Comparison of ENCODE assay signal across 10 mouse cellular contexts in the genomic region with DNA sequence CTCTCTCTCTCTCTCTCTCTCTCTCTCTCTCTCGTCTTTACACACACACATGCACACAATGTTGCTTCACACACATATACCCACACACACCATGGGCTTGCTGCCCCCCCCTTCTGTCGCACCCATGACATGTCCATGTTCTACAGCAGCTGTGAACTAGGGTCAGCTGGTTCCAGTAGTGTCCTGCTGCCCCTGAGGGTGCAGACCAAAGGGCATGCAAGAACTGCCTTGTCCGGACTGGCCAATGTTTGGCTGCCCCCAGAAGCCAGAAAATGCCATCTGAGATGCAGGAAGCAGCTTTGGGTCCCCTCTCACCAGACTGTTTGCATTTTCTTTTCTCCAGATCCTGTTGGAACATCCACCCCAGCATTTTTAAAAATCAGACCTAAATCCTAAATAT. TPM values are rescaled to one million over a fixed set of nuclear protein-coding genes. Genes with fewer than 3 reads are reported as not detected.
A peak's percentile ranks its signal among the peaks of the same experiment; 100 is the strongest.
DNase-seq lines count a peak whose midpoint lies in the region; ATAC-seq and TF ChIP-seq lines count a peak whose summit lies in the region.
"Had no signal": no experiment of that assay in that cellular context is flagged by ENCODE, and none has a peak within 500 bp of the region (broad histone marks: within the 10 kb centered on the region; RNA-seq: fewer than 3 reads in every experiment).

No protein-coding gene starts in this region.

- 2% methylated on average over 3 of the region's 3 CpGs for WGBS in hindbrain, embryonic 13.5 days
- under 1% methylated on average over 3 of the region's 3 CpGs for WGBS in hindbrain, embryonic 10.5 days
- 3% methylated on average over 3 of the region's 3 CpGs for WGBS in neural tube, embryonic 13.5 days
- 5% methylated on average over 2 of the region's 3 CpGs for WGBS in hindbrain, embryonic 14.5 days
- WGBS in stomach, postnatal 0 days, result 35% methylated on average over 3 of the region's 3 CpGs

- peaks cover 94% of the 10 kb centered on the region for H3K27me3 ChIP-seq in hindbrain, embryonic 13.5 days
- peaks cover 100% of the 10 kb centered on the region for H3K27me3 ChIP-seq in hindbrain, embryonic 10.5 days (ENCODE audit: insufficient read depth, poor library complexity, severe bottlenecking)
- peaks cover 90% of the 10 kb centered on the region for H3K27me3 ChIP-seq in neural tube, embryonic 13.5 days
- peaks cover 85% of the 10 kb centered on the region for H3K27me3 ChIP-seq in hindbrain, embryonic 14.5 days (ENCODE audit: control insufficient read depth, insufficient read depth, low read length)
- H3K27me3 ChIP-seq in stomach, postnatal 0 days (ENCODE audit: control insufficient read depth, insufficient read depth, low read length), result no peaks in the 10 kb centered on the region

- TF ChIP-seq EP300 in stomach, postnatal 0 days (optimal IDR thresholded peaks at IDR 0.05), result no peak

- TF ChIP-seq CTCF in stomach, postnatal 0 days (IDR thresholded peaks at IDR 0.05; ENCODE audit: low read depth), result no peak

- peak overlapping the region; percentile 36 for H3K4me3 ChIP-seq in hindbrain, embryonic 13.5 days
- H3K4me3 ChIP-seq in hindbrain, embryonic 10.5 days, result no peak overlapping the region
- H3K4me3 ChIP-seq in neural tube, embryonic 13.5 days, result peak overlapping the region; percentile 31
- H3K4me3 ChIP-seq in hindbrain, embryonic 14.5 days (replicated peaks; ENCODE audit: low read length), result peak overlapping the region; percentile 27
- no peak overlapping the region for H3K4me3 ChIP-seq in stomach, postnatal 0 days (ENCODE audit: low read depth, low read length)

- no peak for ATAC-seq in hindbrain, embryonic 13.5 days (ENCODE audit: low FRiP score)
- no peak for ATAC-seq in neural tube, embryonic 13.5 days (ENCODE audit: low read depth)
- no peak for ATAC-seq in hindbrain, embryonic 14.5 days (ENCODE audit: low FRiP score)
- ATAC-seq in stomach, postnatal 0 days (ENCODE audit: low FRiP score, low TSS enrichment), result no peak

- DNase-seq in hindbrain, embryonic 10.5 days (ENCODE audit: low spot score), result no peak
- no peak for DNase-seq in neural tube, embryonic 10.5 days (ENCODE audit: extremely low spot score, low spot score)
- no peak for DNase-seq in hindbrain, embryonic 14.5 days (ENCODE audit: low spot score)
- no peak for DNase-seq in stomach, postnatal 0 days (ENCODE audit: low spot score)
- no peak for DNase-seq in adrenal gland, postnatal 10 days

- H3K27ac ChIP-seq in hindbrain, embryonic 13.5 days, result peak overlapping the region; percentile 58
- H3K27ac ChIP-seq in hindbrain, embryonic 10.5 days, result no peak overlapping the region
- no peak overlapping the region for H3K27ac ChIP-seq in neural tube, embryonic 13.5 days (replicated peaks)
- H3K27ac ChIP-seq in hindbrain, embryonic 14.5 days, result peak overlapping the region; percentile 85; the same call in 1 of the 2 replicates
- no peak overlapping the region for H3K27ac ChIP-seq in stomach, postnatal 0 days (replicated peaks)
- H3K27ac ChIP-seq: heart, embryonic 10.5 days; midbrain, embryonic 12.5 days had no signal

- peak overlapping the region; percentile 39; the same call in 1 of the 2 replicates for H3K9ac ChIP-seq in hindbrain, embryonic 13.5 days
- H3K9ac ChIP-seq in neural tube, embryonic 13.5 days, result peak overlapping the region; percentile 66
- H3K9ac ChIP-seq in hindbrain, embryonic 14.5 days, result peak overlapping the region; percentile 53
- no peak overlapping the region for H3K9ac ChIP-seq in stomach, postnatal 0 days (ENCODE audit: low read length)
- H3K9ac ChIP-seq: midbrain, embryonic 12.5 days had no signal

- H3K36me3 ChIP-seq in hindbrain, embryonic 13.5 days, result no peaks in the 10 kb centered on the region
- H3K36me3 ChIP-seq in hindbrain, embryonic 10.5 days, result no peaks in the 10 kb centered on the region
- no peaks in the 10 kb centered on the region for H3K36me3 ChIP-seq in neural tube, embryonic 13.5 days
- no peaks in the 10 kb centered on the region for H3K36me3 ChIP-seq in hindbrain, embryonic 14.5 days (replicated peaks; ENCODE audit: control insufficient read depth, insufficient read depth)
- peaks cover 10% of the 10 kb centered on the region; the same call in 1 of the 2 replicates for H3K36me3 ChIP-seq in stomach, postnatal 0 days (ENCODE audit: control insufficient read depth, insufficient read depth, low read length)
- H3K36me3 ChIP-seq: heart, embryonic 10.5 days; midbrain, embryonic 12.5 days had no signal

- H3K9me3 ChIP-seq in hindbrain, embryonic 13.5 days, result no peaks in the 10 kb centered on the region
- no peaks in the 10 kb centered on the region for H3K9me3 ChIP-seq in hindbrain, embryonic 10.5 days
- no peaks in the 10 kb centered on the region for H3K9me3 ChIP-seq in neural tube, embryonic 13.5 days
- no peaks in the 10 kb centered on the region for H3K9me3 ChIP-seq in hindbrain, embryonic 14.5 days (ENCODE audit: control insufficient read depth, low read length)
- no peaks in the 10 kb centered on the region for H3K9me3 ChIP-seq in stomach, postnatal 0 days (ENCODE audit: control insufficient read depth, low read length)
- H3K9me3 ChIP-seq: heart, embryonic 10.5 days; midbrain, embryonic 12.5 days had no signal

- H3K4me2 ChIP-seq in hindbrain, embryonic 13.5 days, result peak overlapping the region; percentile 49
- peak overlapping the region; percentile 55 for H3K4me2 ChIP-seq in neural tube, embryonic 13.5 days
- H3K4me2 ChIP-seq in hindbrain, embryonic 14.5 days (replicated peaks), result peak overlapping the region; percentile 48
- peak overlapping the region; percentile 55 for H3K4me2 ChIP-seq in stomach, postnatal 0 days (replicated peaks; ENCODE audit: low read depth)

- peaks cover 50% of the 10 kb centered on the region for H3K4me1 ChIP-seq in hindbrain, embryonic 13.5 days (replicated peaks)
- peaks cover 26% of the 10 kb centered on the region for H3K4me1 ChIP-seq in hindbrain, embryonic 10.5 days (replicated peaks)
- H3K4me1 ChIP-seq in neural tube, embryonic 13.5 days (replicated peaks), result peaks cover 69% of the 10 kb centered on the region
- peaks cover 19% of the 10 kb centered on the region for H3K4me1 ChIP-seq in hindbrain, embryonic 14.5 days (replicated peaks; ENCODE audit: control insufficient read depth, insufficient read depth, low read length)
- peaks cover 20% of the 10 kb centered on the region for H3K4me1 ChIP-seq in stomach, postnatal 0 days (replicated peaks; ENCODE audit: control insufficient read depth, insufficient read depth)

RNA-seq across cellular contexts. Expression of gene Nfix, which starts 27.5 kb away (rescaled TPM):
- 35.3 and 44.1 TPM in 2 replicates for polyA plus RNA-seq in hindbrain, embryonic 13.5 days (2015; fragmentation: Nextera tagmentation; extraction: Ambion mirVana)
- polyA plus RNA-seq in hindbrain, embryonic 10.5 days (2016; fragmentation: Nextera tagmentation; extraction: Ambion mirVana), result 0.07 and 0.29 TPM in 2 replicates
- 28.7 and 34.4 TPM in 2 replicates for polyA plus RNA-seq in neural tube, embryonic 13.5 days (2015; fragmentation: Nextera tagmentation; extraction: Ambion mirVana)
- polyA plus RNA-seq in hindbrain, embryonic 14.5 days (2014; fragmentation: Nextera tagmentation; extraction: Ambion mirVana), result 78.8 and 82.4 TPM in 2 replicates
- 36.5 and 36.6 TPM in 2 replicates for polyA plus RNA-seq in stomach, postnatal 0 days (2015; fragmentation: Nextera tagmentation; extraction: Ambion mirVana)
- total RNA-seq in adrenal gland, postnatal 10 days (2021), result 100 to 1,000 TPM; 145 to 200 TPM

RNA-seq across cellular contexts. Expression of gene G430095P16Rik, which starts 49.8 kb away (rescaled TPM):
- polyA plus RNA-seq in hindbrain, embryonic 13.5 days (2015; fragmentation: Nextera tagmentation; extraction: Ambion mirVana), result 1.0 and 2.3 TPM in 2 replicates
- polyA plus RNA-seq in hindbrain, embryonic 10.5 days (2016; fragmentation: Nextera tagmentation; extraction: Ambion mirVana), result 0.54 and 1.9 TPM in 2 replicates
- 1.4 and 2.2 TPM in 2 replicates for polyA plus RNA-seq in neural tube, embryonic 13.5 days (2015; fragmentation: Nextera tagmentation; extraction: Ambion mirVana)
- 0.55 and 0.71 TPM in 2 replicates for polyA plus RNA-seq in hindbrain, embryonic 14.5 days (2014; fragmentation: Nextera tagmentation; extraction: Ambion mirVana)
- 1.7 and 2.0 TPM in 2 replicates for polyA plus RNA-seq in stomach, postnatal 0 days (2015; fragmentation: Nextera tagmentation; extraction: Ambion mirVana)
- total RNA-seq in adrenal gland, postnatal 10 days (2021), result under 1 TPM; 0.51 to 0.88 TPM
- total RNA-seq: layer of hippocampus, postnatal 25 days had no signal

RNA-seq across cellular contexts. Expression of gene Dand5, which starts 50.0 kb away (rescaled TPM):
- polyA plus RNA-seq in hindbrain, embryonic 13.5 days (2015; fragmentation: Nextera tagmentation; extraction: Ambion mirVana), result 10.8 and 11.5 TPM in 2 replicates
- 3.8 and 5.5 TPM in 2 replicates for polyA plus RNA-seq in hindbrain, embryonic 10.5 days (2016; fragmentation: Nextera tagmentation; extraction: Ambion mirVana)
- polyA plus RNA-seq in neural tube, embryonic 13.5 days (2015; fragmentation: Nextera tagmentation; extraction: Ambion mirVana), result 12.3 and 12.8 TPM in 2 replicates
- 13.5 and 14.6 TPM in 2 replicates for polyA plus RNA-seq in hindbrain, embryonic 14.5 days (2014; fragmentation: Nextera tagmentation; extraction: Ambion mirVana)
- 3.3 TPM in 2 replicates for polyA plus RNA-seq in stomach, postnatal 0 days (2015; fragmentation: Nextera tagmentation; extraction: Ambion mirVana)
- total RNA-seq in adrenal gland, postnatal 10 days (2021), result 1 to 10 TPM; 5.0 to 6.9 TPM

RNA-seq across cellular contexts. Expression of gene Gadd45gip1, which starts 58.7 kb away (rescaled TPM):
- 37.3 and 37.8 TPM in 2 replicates for polyA plus RNA-seq in hindbrain, embryonic 13.5 days (2015; fragmentation: Nextera tagmentation; extraction: Ambion mirVana)
- 43.7 and 45.8 TPM in 2 replicates for polyA plus RNA-seq in hindbrain, embryonic 10.5 days (2016; fragmentation: Nextera tagmentation; extraction: Ambion mirVana)
- 35.1 and 39.8 TPM in 2 replicates for polyA plus RNA-seq in neural tube, embryonic 13.5 days (2015; fragmentation: Nextera tagmentation; extraction: Ambion mirVana)
- 35.0 and 37.4 TPM in 2 replicates for polyA plus RNA-seq in hindbrain, embryonic 14.5 days (2014; fragmentation: Nextera tagmentation; extraction: Ambion mirVana)
- 38.5 and 39.3 TPM in 2 replicates for polyA plus RNA-seq in stomach, postnatal 0 days (2015; fragmentation: Nextera tagmentation; extraction: Ambion mirVana)
- total RNA-seq in adrenal gland, postnatal 10 days (2021), result 10 to 100 TPM; 39.2 to 40.0 TPM

Comparison
In these comparisons a context has a peak if more than half of its experiments do, and no peak if none do; other contexts are left out.
1. H3K27ac ChIP-seq: peak in hindbrain, embryonic 13.5 days (single experiment) and hindbrain, embryonic 14.5 days (single experiment); none in hindbrain, embryonic 10.5 days (single experiment), neural tube, embryonic 13.5 days (single experiment) and stomach, postnatal 0 days (single experiment).
2. H3K4me3 ChIP-seq: peak in hindbrain, embryonic 13.5 days (single experiment), neural tube, embryonic 13.5 days (single experiment) and hindbrain, embryonic 14.5 days (single experiment); none in hindbrain, embryonic 10.5 days (single experiment) and stomach, postnatal 0 days (single experiment).
3. RNA of gene Nfix, which starts 27.5 kb away (polyA plus RNA-seq): 78.8 to 82.4 TPM in hindbrain, embryonic 14.5 days, 35.3 to 44.1 TPM in hindbrain, embryonic 13.5 days, 36.5 to 36.6 TPM in stomach, postnatal 0 days and 28.7 to 34.4 TPM in neural tube, embryonic 13.5 days; 0.07 to 0.29 TPM in hindbrain, embryonic 10.5 days; every median in the first group is over 10 times any median in the second.
4. Peak in every context shown above with its lines, with median percentiles within 50 percentile points of each other: H3K4me2 ChIP-seq.